Mouse (Mus musculus) brain, embryonic 14.5 days (tissue): ENCODE results near the gene Kat7.

Experiments used
- CTCF ChIP-seq: fragments of 200-500 bp; IDR thresholded peaks from 2 replicates; pipeline ENCODE4 v1.5.1; 2012; ENCODE audit warnings: inconsistent platforms, mild to moderate bottlenecking, moderate library complexity, borderline replicate concordance; ENCODE audit not compliant: insufficient read depth, insufficient read length; ENCODE audit errors: extremely low read depth
- POLR2A ChIP-seq: fragments of 200-500 bp; IDR thresholded peaks from 2 replicates; pipeline ENCODE4 v1.6.1; 2012; ENCODE audit warnings: mild to moderate bottlenecking, inconsistent platforms, borderline replicate concordance; ENCODE audit not compliant: poor library complexity, insufficient read depth, insufficient read length, severe bottlenecking; ENCODE audit errors: extremely low read depth

GRCm38 (mm10) chr11:95339471-95340021, 29.5 kb upstream of the Kat7 start:
- TF ChIP-seq CTCF, result no peak
- TF ChIP-seq POLR2A, result no peak
